Mouse (Mus musculus): ENCODE measurements around the gene Actr5.

- TF ChIP-seq CTCF (IDR thresholded peaks at IDR 0.05; ENCODE audit: control insufficient read depth, insufficient read depth, insufficient replicate concordance, low read depth, low read length): no peak
- no peak for TF ChIP-seq POLR2A (IDR thresholded peaks at IDR 0.05; ENCODE audit: control insufficient read depth, low read depth, low read length)
Measured at GRCm38 (mm10) chr2:158609681-158610080, 15.0 kb upstream of the Actr5 start.
